Mouse (Mus musculus) kidney, postnatal 10 days (tissue): ENCODE data around the gene Tmem270.

ENCODE experiments used
- DNase-seq: peaks from one replicate; pipeline ENCODE4 v3.0.0; 2021; ENCODE audit warnings: mixed read lengths

Gene Tmem270

DNA sequence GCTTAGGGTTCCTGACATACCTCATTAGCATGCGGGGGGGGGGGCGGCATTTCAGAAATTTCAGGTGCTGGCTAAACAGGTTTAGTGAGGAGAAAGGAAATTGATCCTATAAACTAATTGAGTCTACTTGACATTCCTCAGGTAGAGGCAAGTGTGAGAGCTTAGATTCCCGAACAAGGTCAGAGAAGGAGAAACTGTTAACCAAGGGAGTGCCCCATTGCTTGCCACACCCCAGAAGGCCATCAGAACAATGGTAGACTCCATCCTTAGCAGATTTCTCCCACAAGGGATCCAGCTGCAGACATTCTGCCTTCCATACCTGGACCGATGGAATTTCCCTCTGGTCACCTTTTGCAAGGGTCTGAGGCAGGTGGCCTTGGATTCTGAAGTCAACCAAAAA, 20.2 kb upstream of the Tmem270 start:
- DNase-seq = no peak

DNA sequence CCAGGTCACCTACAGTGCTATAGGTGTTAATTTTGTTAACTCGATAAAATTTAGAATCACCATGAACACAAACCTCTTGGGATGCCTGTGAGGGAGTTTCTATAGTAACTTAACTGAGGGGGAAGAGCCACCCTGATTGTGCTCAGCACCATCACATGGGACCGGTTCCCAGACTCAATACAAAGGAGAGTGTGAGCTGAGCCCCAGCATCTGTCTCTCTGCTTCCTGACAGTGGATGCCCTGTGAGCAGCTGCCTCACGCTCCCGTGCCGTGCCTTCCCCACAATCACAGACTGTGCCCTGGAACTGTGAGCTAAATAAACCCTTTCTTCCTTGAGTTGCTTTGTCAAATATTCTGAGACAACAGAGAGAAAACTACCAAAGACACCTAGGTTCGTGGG, 16.6 kb upstream of the Tmem270 start:
- no peak for DNase-seq

GRCm38 (mm10) chr5:134921106-134921505, 14.6 kb upstream of the Tmem270 start:
- no peak for DNase-seq

GRCm38 (mm10) chr5:134920106-134920687, 13.7 kb upstream of the Tmem270 start:
- DNase-seq = no peak

GRCm38 (mm10) chr5:134919097-134919496, 12.6 kb upstream of the Tmem270 start:
- no peak for DNase-seq

DNA sequence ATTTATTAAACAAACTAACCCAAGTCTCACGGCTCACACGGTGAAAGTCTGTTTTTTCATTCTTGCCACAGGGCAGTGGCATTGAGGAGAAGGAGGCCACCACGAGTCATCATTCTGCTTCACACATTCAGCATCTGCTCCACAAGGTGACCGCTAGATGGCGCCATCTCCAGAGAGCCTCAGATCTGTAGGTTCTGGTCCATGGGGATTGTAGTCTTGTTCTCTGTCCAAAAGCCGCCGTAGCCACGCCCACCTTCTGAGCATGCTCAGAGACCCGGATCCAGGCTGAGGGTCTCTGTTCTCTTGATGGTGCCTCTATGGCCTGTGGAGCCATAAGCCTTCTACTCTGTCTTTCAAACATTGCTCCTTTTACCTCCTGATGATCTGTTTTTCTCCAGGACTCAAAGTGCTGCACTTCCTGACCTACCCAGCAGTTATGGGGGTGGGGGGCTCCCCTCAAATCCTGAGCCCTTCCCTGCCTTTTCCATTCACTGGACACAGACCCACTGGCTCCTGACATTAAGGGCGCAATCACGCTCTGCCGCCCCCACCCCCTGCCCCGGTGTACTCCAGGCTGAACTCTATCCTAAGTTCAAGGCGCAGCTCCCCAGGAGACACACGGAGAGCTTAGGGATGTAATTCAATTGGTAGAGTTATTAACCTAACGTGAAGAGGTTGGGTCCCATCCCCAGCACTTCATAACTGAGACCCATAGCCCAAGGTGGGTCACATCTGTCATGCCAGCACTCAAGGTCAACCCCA, 11.7 kb upstream of the Tmem270 start:
- DNase-seq = peak; percentile 82

GRCm38 (mm10) chr5:134915311-134915710, 8.8 kb upstream of the Tmem270 start, which contains the start of gene Cldn13:
Cldn13 (minus strand) TSS chr5:134915526.
- no peak for DNase-seq

- no peak for DNase-seq
These were observed 8.0 kb upstream of the Tmem270 start for GRCm38 (mm10) chr5:134914510-134914909.

- DNase-seq = no peak
These were observed 7.2 kb upstream of the Tmem270 start for GRCm38 (mm10) chr5:134913753-134914152.

- no peak for DNase-seq
These were observed 6.8 kb upstream of the Tmem270 start for GRCm38 (mm10) chr5:134913352-134913751.

DNA sequence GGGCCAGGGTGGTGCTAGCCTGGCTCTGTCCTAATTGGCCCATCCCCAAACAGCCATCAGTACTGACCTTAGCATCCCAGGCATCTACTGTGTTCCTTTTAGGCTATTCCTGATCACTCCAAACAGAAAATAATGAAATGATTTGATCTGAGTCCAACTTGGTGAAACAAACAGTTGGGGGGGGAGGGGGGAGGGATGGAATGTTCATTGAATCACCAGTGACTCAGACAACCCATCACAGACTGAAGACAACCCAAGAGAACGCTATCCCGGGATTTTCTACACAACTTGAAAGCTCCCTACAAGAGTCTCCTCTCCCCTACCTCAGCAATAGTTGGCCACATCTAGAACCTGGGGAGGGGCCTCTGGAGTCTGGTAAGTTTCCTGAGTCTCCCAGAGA, 5.4 kb upstream of the Tmem270 start:
- no peak for DNase-seq

GRCm38 (mm10) chr5:134907135-134907534, 602 bp upstream of the Tmem270 start:
- DNase-seq = peak; percentile 97

DNA sequence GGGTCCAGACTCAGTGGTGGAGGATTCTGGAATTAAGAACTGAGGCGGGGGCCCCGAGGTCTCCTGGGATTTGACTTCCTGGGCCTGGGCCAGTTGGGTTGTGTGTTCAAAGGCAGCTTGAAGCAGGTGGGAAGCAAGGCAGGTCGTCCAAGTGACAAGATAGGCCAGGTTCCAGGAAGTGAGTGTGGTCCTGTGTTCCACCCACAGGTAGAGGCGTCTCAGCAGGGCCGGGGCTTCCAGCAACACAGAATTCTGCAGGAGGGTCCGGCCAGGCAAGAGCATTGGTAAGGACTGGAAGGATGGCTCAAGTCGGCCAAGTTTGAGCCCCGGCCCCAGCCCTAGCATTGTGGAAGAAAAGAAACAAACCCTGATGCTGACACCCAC, 4.9 kb downstream of the Tmem270 start:
- no peak for DNase-seq

DNA sequence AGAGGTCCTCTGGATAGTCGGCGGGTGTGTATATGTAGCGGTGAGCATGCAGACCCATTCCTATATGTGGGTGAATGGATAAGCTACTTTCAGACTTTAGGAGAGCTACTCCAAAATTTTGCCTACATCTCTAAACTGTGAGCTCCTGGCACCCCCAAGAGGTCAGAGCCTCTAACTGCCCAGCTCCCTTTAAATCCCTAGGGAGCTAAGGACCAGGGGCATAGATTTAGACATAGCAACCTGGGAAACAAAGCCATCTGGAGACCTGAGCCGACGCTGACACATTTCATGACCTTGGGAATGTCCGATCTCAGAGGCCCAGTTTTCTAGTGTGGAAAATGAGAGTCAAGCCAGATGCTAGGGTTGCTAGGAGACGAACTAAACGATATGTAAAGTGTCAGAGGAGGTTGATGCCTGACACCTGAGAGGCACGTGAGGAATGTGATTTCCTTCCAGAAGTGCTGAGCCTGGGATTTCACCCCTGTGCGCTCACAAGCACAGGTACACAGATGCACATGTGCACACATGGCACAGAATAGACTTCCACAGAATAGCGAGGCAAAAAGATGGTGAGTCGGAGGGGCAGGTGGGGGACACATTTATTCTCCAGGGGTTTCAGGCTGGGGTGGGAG, 5.4 kb downstream of the Tmem270 start:
- DNase-seq = peak; percentile 70

DNA sequence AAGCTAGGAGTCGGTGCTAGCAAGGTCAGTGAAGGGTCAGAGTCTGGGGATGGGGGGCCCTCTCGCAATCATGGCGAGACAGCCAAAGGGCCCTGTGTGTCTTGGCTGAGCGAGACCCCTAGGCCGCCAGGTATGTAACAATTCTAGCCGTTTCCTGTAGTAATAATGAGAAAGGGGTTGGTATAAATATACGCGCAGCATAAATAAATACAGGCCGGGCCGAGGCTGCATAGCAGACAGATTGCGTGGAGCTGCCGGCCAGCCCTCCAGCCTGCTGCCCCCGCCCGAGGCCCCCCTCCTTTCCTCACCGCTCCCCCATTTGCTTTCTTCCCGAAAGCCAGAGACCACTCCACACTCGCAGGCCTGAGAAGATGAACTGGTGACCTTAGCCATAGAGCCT, 8.9 kb downstream of the Tmem270 start:
- no peak for DNase-seq

GRCm38 (mm10) chr5:134896965-134897364, 9.6 kb downstream of the Tmem270 start:
- no peak for DNase-seq

- DNase-seq = peak; percentile 62
These were observed 11.2 kb downstream of the Tmem270 start for GRCm38 (mm10) chr5:134895291-134895690.

- DNase-seq = no peak
These were observed 13.8 kb downstream of the Tmem270 start for GRCm38 (mm10) chr5:134892717-134893116.

GRCm38 (mm10) chr5:134891552-134891951, 15.0 kb downstream of the Tmem270 start:
- DNase-seq = peak; percentile 38

GRCm38 (mm10) chr5:134890601-134891054, 15.9 kb downstream of the Tmem270 start:
- DNase-seq = peak; percentile 38

DNA sequence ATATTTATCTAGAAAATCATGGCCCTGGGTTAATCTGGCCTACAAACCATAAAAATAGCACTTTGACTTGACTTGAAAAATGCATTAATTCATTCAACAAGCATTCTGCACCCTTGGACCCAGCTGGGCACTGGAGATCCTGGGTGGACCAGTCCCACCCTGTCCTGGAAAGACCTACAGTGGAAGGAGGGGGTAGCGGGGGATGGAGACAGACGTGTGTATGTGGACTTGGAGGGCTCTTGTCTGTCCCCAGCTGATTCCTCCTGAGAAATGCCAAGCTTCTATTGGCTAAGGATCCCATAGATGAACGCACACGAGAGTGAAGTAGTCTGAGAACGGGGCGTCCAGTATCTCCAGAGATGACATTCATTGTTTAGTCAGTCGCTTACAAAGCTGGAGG, 18.0 kb downstream of the Tmem270 start:
- DNase-seq = no peak

GRCm38 (mm10) chr5:134887447-134888335, 18.8 kb downstream of the Tmem270 start:
- peak; percentile 80 for DNase-seq

DNA sequence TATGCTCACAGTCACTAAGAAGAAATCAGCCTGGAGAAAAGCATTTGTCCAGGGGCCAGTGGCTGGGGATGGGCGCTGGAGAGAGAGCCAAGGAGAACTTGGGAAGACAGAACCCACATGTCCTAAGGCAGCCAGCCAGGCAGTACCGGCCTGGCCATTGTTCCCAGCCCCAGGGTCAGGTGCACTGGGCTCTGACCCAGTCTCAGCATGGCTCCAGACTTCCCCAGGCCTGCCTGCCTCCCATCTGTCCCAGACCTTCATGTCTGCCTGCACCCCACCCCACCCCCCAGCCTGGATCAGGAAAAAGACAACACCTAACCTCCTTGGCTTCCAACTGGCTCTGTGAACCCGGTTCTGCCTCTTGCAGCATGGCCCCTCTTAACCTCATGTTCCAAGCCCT, 23.5 kb downstream of the Tmem270 start:
- peak; percentile 45 for DNase-seq
